Mouse (Mus musculus) lung, embryonic 16.5 days (tissue): Measurements from ENCODE around the gene Fgfr2. TPM values are rescaled to one million over a fixed set of nuclear protein-coding genes. Genes with fewer than 3 reads are reported as not detected.

ENCODE experiments used
- ATAC-seq: fragments of 200-750 bp; cut with Nextera tagmentation; 2 replicates; pipeline ENCODE4 v1.8.0; 2017; ENCODE audit warnings: low read depth, mild to moderate bottlenecking, moderate library complexity
- H3K27ac ChIP-seq: fragments of 300-500 bp; sonication (generic); 2 replicates; pipeline ENCODE4 v1.5.1; 2014; ENCODE audit warnings: mild to moderate bottlenecking, control low read depth, low read length
- H3K27me3 ChIP-seq: fragments of 300-500 bp; sonication (generic); 2 replicates; pipeline ENCODE4 v1.6.1; 2014; ENCODE audit warnings: low read depth, low read length, mixed read lengths; ENCODE audit not compliant: control insufficient read depth, insufficient read depth
- H3K36me3 ChIP-seq: fragments of 300-500 bp; sonication (generic); 2 replicates; pipeline ENCODE4 v1.6.1; 2014; ENCODE audit warnings: low read length; ENCODE audit not compliant: control insufficient read depth, insufficient read depth
- H3K4me1 ChIP-seq: fragments of 300-500 bp; sonication (generic); replicated peaks from 2 replicates; pipeline ENCODE4 v1.6.1; 2014; ENCODE audit warnings: low read length, mixed read lengths; ENCODE audit not compliant: control insufficient read depth, insufficient read depth
- H3K4me2 ChIP-seq: fragments of 300-500 bp; sonication (generic); 2 replicates; pipeline ENCODE4 v1.6.1; 2014; ENCODE audit warnings: low read depth, low read length, control low read depth
- H3K4me3 ChIP-seq: fragments of 300-500 bp; sonication (generic); 2 replicates; pipeline ENCODE4 v1.5.1; 2014; ENCODE audit warnings: mild to moderate bottlenecking, low read length, control low read depth
- H3K9ac ChIP-seq: fragments of 300-500 bp; sonication (generic); 2 replicates; pipeline ENCODE4 v1.6.1; 2014; ENCODE audit warnings: low read length, control low read depth
- H3K9me3 ChIP-seq: fragments of 300-500 bp; sonication (generic); 2 replicates; pipeline ENCODE4 v1.6.1; 2016; ENCODE audit warnings: low read length; ENCODE audit not compliant: control insufficient read depth
- WGBS: fragments of 180-500 bp; shearing (Covaris S2); extraction: QIAGEN DNeasy Blood & Tissue Kit; methylation state at CpG from one replicate; pipeline ENCODE4 v1.1.7; 2014; 5-methylcytosine and 5-hydroxymethylcytosine counted together
- polyA plus RNA-seq: library from polyadenylated mRNA; unstranded; fragments of >200 nt; fragmentation: Nextera tagmentation; extraction: Ambion mirVana; gene quantifications from 2 replicates; pipeline ENCODE4 v1.2.1, GENCODE M21; 2015

Gene Fgfr2
- polyA plus RNA-seq, 1 experiment from 2014 or later, result 175 TPM

- Histone ChIP-seq H3K4me2 (no peak overlapping the region), H3K36me3 (no peaks in the 10 kb centered on the region), H3K9me3 (no peaks in the 10 kb centered on the region), H3K4me1 (no peaks in the 10 kb centered on the region), H3K27ac (no peak overlapping the region), H3K4me3 (no peak overlapping the region), H3K27me3 (no peaks in the 10 kb centered on the region), H3K9ac (no peak overlapping the region)
- ATAC-seq, result no peak
- WGBS, result 57% methylated on average over 1 of the region's 1 CpGs
Measured at GRCm38 (mm10) chr7:130304642-130305041, 2818.5 kb downstream of the Fgfr2 start.

GRCm38 (mm10) chr7:130303464-130303863 is 2819.7 kb downstream of the Fgfr2 start:
- H3K4me2 ChIP-seq, result no peak overlapping the region
- H3K36me3 ChIP-seq, result no peaks in the 10 kb centered on the region
- no peak overlapping the region for H3K27ac ChIP-seq
- WGBS, result 53% methylated on average over 8 of the region's 8 CpGs
- H3K4me3 ChIP-seq, result no peak overlapping the region
- H3K4me1 ChIP-seq, result no peaks in the 10 kb centered on the region
- ATAC-seq, result no peak
- H3K9me3 ChIP-seq, result no peaks in the 10 kb centered on the region
- no peaks in the 10 kb centered on the region for H3K27me3 ChIP-seq
- no peak overlapping the region for H3K9ac ChIP-seq

GRCm38 (mm10) chr7:130300606-130301005 is 2822.5 kb downstream of the Fgfr2 start:
- ATAC-seq, result no peak
- 81% methylated on average over 3 of the region's 3 CpGs for WGBS
- H3K27ac ChIP-seq, result no peak overlapping the region
- H3K9me3 ChIP-seq, result no peaks in the 10 kb centered on the region
- no peaks in the 10 kb centered on the region for H3K27me3 ChIP-seq
- no peak overlapping the region for H3K4me2 ChIP-seq
- no peaks in the 10 kb centered on the region for H3K4me1 ChIP-seq
- H3K36me3 ChIP-seq, result no peaks in the 10 kb centered on the region
- no peak overlapping the region for H3K9ac ChIP-seq
- H3K4me3 ChIP-seq, result no peak overlapping the region

GRCm38 (mm10) chr7:130298926-130299594 is 2824.1 kb downstream of the Fgfr2 start:
- H3K9ac ChIP-seq, result no peak overlapping the region
- peak; percentile 57; the same call in 1 of the 2 replicates for ATAC-seq
- 62% methylated on average over 3 of the region's 3 CpGs for WGBS

GRCm38 (mm10) chr7:130291179-130291578 is 2832.0 kb downstream of the Fgfr2 start:
- no peaks in the 10 kb centered on the region for H3K27me3 ChIP-seq
- H3K4me2 ChIP-seq, result no peak overlapping the region
- 66% methylated on average over 6 of the region's 6 CpGs for WGBS
- no peaks in the 10 kb centered on the region for H3K36me3 ChIP-seq
- H3K27ac ChIP-seq, result peak overlapping the region; percentile 64
- ATAC-seq, result 0 out of 2 replicates have a peak, but pooled peaks have one; percentile 6
- H3K4me1 ChIP-seq, result peaks cover 31% of the 10 kb centered on the region
- H3K9ac ChIP-seq, result no peak overlapping the region
- H3K4me3 ChIP-seq, result no peak overlapping the region
- no peaks in the 10 kb centered on the region for H3K9me3 ChIP-seq

More at GRCm38 (mm10) chr7:130298926-130299594, 2824.1 kb downstream of the Fgfr2 start:
- H3K4me1 ChIP-seq, result no peaks in the 10 kb centered on the region
- no peak overlapping the region for H3K4me2 ChIP-seq
- no peak overlapping the region for H3K4me3 ChIP-seq
- no peaks in the 10 kb centered on the region for H3K36me3 ChIP-seq
- H3K27ac ChIP-seq, result no peak overlapping the region
- H3K27me3 ChIP-seq, result no peaks in the 10 kb centered on the region
- H3K9me3 ChIP-seq, result no peaks in the 10 kb centered on the region

GRCm38 (mm10) chr7:130289428-130289790 is 2833.7 kb downstream of the Fgfr2 start:
- Histone ChIP-seq H3K27me3 (no peaks in the 10 kb centered on the region), H3K27ac (peak overlapping the region; percentile 83), H3K4me3 (no peak overlapping the region), H3K36me3 (no peaks in the 10 kb centered on the region), H3K4me1 (peaks cover 31% of the 10 kb centered on the region), H3K9ac (peak overlapping the region; percentile 42; the same call in 1 of the 2 replicates), H3K4me2 (peak overlapping the region; percentile 37), H3K9me3 (no peaks in the 10 kb centered on the region)
- ATAC-seq, result 0 out of 2 replicates have a peak, but pooled peaks have one; percentile 10
- 36% methylated on average over 9 of the region's 9 CpGs for WGBS

GRCm38 (mm10) chr7:130288719-130289427 is 2834.3 kb downstream of the Fgfr2 start:
- Histone ChIP-seq H3K27ac (peak overlapping the region; percentile 83), H3K4me1 (peaks cover 31% of the 10 kb centered on the region), H3K27me3 (no peaks in the 10 kb centered on the region), H3K36me3 (no peaks in the 10 kb centered on the region), H3K9me3 (no peaks in the 10 kb centered on the region), H3K4me2 (peak overlapping the region; percentile 37), H3K4me3 (no peak overlapping the region), H3K9ac (peak overlapping the region; percentile 35; the same call in 1 of the 2 replicates)
- peak; percentile 73 for ATAC-seq
- WGBS, result 26% methylated on average over 11 of the region's 11 CpGs

- 29% methylated on average over 7 of the region's 7 CpGs for WGBS
- peak; percentile 59 for ATAC-seq
- Histone ChIP-seq H3K4me3 (no peak overlapping the region), H3K9ac (peak overlapping the region; percentile 33; the same call in 1 of the 2 replicates), H3K36me3 (no peaks in the 10 kb centered on the region), H3K4me1 (peaks cover 31% of the 10 kb centered on the region), H3K27ac (peak overlapping the region; percentile 83), H3K4me2 (peak overlapping the region; percentile 20; the same call in 1 of the 2 replicates), H3K9me3 (no peaks in the 10 kb centered on the region), H3K27me3 (no peaks in the 10 kb centered on the region)
Measured at GRCm38 (mm10) chr7:130288248-130288647, 2834.9 kb downstream of the Fgfr2 start.
